Mouse (Mus musculus) brain, embryonic 14.5 days (tissue): Measurements from ENCODE around the gene Tmem167.

Experiments
- CTCF ChIP-seq: fragments of 200-500 bp; IDR thresholded peaks from 2 replicates; pipeline ENCODE4 v1.5.1; 2012; ENCODE audit warnings: inconsistent platforms, mild to moderate bottlenecking, moderate library complexity, borderline replicate concordance; ENCODE audit not compliant: insufficient read depth, insufficient read length; ENCODE audit errors: extremely low read depth
- POLR2A ChIP-seq: fragments of 200-500 bp; IDR thresholded peaks from 2 replicates; pipeline ENCODE4 v1.6.1; 2012; ENCODE audit warnings: mild to moderate bottlenecking, inconsistent platforms, borderline replicate concordance; ENCODE audit not compliant: poor library complexity, insufficient read depth, insufficient read length, severe bottlenecking; ENCODE audit errors: extremely low read depth

DNA sequence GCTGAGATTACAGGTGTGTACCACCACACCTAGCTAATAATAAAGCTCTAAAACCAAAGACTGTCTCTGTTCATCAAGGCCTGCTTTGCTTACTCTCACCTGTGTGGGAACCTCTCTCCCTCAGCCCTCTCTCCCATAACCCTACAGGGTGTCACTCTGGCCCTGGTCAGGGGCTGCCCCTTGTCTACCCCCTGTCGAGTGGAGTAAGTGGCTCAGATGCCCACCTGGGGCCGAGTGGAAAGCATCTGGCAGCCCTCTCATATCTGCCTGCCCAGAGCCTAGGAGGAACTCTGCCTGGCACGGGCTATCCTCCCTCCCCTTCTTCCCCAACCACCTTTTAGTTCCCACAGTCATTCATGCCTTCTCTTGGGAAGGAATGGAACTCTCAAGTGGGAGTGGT, 78.1 kb downstream of the Tmem167 start:
- TF ChIP-seq POLR2A, result no peak
- TF ChIP-seq CTCF, result no peak
